Mouse (Mus musculus): ENCODE results near the gene Tceal3.
"Not testable (repeated sequence)": the region's sequence is repeated elsewhere in the genome, so short reads cannot be mapped to it uniquely, and the experiment has no call there.

DNA sequence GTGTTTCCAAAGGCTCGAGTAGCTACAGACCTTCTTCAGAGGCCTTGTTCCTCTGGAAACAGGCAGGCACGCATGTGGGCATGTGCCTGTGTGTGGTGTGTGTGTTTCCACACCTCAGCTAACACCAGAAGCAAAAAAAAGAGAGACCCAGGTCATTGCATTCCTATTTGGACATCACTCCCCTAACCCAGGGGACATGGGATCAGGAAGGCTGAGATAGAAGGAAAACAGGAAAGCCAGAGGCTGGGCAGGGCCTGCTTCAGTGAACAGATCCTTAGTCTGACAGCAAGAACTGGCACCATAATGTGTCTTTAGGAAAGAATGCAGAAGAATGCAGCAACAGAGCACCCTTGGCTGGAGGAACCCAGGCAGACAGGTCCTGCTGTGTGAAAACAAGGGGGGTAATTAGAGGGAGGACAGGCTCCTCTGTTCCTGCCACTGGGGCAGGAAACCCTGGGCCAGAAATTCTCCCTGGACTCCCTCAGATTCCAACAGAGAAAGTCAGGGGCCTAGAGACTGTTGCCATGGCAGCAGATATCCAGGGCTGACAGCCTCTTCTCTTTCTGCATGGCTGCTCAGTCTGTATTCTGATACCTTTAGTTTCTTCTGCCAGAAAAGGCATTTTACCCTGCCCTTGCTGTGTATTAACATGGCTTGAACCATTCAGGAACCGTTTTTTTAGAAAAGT is 101.1 kb downstream of the Tceal3 start:
- not testable (repeated sequence) for TF ChIP-seq CTCF (IDR thresholded peaks at IDR 0.05; ENCODE audit: low read depth); EP300 (optimal IDR thresholded peaks at IDR 0.05)
